Mouse (Mus musculus): ENCODE data around the gene Lrp11. TPM values are rescaled to one million over a fixed set of nuclear protein-coding genes. Genes with fewer than 3 reads are reported as not detected.

The Lrp11 gene
- polyA plus RNA-seq, 1 experiment, result not detected

DNA sequence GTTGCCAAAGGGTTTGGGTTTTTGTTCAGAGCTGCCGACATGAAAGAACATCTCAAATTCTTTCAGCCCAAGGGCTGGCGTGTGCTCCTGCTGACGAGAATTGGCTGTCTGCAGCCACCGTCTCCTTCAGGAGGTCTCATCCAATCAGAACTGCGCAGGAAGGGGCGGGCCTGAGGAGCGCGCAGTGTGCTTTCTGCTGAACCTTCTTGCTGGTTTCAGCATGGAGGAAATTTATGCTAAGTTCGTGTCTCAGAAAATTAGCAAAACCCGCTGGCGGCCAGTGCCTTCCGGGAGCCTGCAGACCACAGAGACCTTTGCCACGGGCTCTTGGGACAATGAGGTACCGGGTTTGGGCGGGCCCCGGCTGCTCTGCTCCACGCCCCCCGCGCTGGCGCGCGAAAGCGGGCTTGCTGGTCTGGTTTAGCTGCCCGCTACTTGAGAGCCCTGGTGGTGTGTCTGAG lies 77.8 kb downstream of the Lrp11 start, which contains the start of gene Nup43:
Gene Nup43, plus strand, starts transcription at position 162 of the 461 bp plus-strand sequence.
- no peak for TF ChIP-seq GATA1 (IDR thresholded peaks at IDR 0.05; ENCODE audit: low read length)

DNA sequence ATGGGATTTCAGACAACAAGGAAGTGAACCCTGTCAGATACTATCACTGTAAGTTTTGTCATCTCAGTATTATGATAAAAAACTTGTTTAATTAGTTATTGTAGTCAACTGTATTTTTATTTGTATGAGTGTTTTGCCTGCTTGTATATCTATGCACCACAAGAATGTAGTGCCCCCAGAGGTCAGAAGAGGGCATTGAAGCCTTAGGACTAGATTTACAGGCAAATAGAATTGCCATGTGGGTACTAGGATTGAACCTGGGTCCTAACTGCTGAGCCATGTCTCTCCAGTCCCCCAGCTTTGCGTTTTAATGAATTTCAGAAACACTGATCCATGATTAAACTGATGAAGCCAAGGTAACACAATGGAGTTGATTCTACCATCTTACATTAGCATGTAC lies 84.1 kb downstream of the Lrp11 start:
- no peak for TF ChIP-seq GATA1 (IDR thresholded peaks at IDR 0.05; ENCODE audit: low read length)

Other genes with a start within 250 kb of the Lrp11 start
- 0.09 TPM in 1 of 2 replicates, not detected in the other for gene Ulbp1, start 116.2 kb upstream of the Lrp11 start, polyA plus RNA-seq (2012)
- 1.4 and 1.8 TPM in 2 replicates for gene Nup43, start 77.7 kb downstream of the Lrp11 start, polyA plus RNA-seq (2012)
- gene Pcmt1, start 91.3 kb downstream of the Lrp11 start, polyA plus RNA-seq (2012), result 81.0 and 85.8 TPM in 2 replicates
- 5.7 and 6.0 TPM in 2 replicates for gene Lats1, start 91.4 kb downstream of the Lrp11 start, polyA plus RNA-seq (2012)
- 1.1 and 1.5 TPM in 2 replicates for gene Katna1, start 136.2 kb downstream of the Lrp11 start, polyA plus RNA-seq (2012)
- 8.0 and 11.0 TPM in 2 replicates for gene Ginm1, start 203.0 kb downstream of the Lrp11 start, polyA plus RNA-seq (2012)
- 1.8 and 6.3 TPM in 2 replicates for gene Ppil4, start 203.1 kb downstream of the Lrp11 start, polyA plus RNA-seq (2012)
- not detected in 2 replicates for gene Zc3h12d, start 242.7 kb downstream of the Lrp11 start, polyA plus RNA-seq (2012)